12 mouse cellular contexts compared by ENCODE assay signal in the genomic region with DNA sequence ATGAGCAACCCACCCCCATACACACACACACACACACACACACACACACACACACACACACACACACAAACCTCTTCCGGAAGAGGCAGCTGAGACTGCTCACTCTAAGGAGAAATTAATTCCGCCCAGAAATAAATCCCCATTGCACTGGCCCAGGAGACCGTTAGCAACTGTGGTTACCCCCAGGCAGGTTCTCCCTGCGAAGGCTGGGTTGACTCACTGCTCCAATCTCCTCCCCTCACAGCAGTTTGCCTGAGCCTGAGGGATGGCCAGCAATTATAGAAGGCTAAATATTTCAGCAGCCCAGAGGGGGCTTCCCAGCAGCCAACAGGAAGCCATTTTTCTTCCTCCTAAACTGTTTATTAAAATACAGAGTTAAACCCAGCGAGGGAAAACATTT. TPM values are rescaled to one million over a fixed set of nuclear protein-coding genes. Genes with fewer than 3 reads are reported as not detected.
A peak's percentile ranks its signal among the peaks of the same experiment; 100 is the strongest.
DNase-seq lines count a peak whose midpoint lies in the region; ATAC-seq and TF ChIP-seq lines count a peak whose summit lies in the region.
"Had no signal": no experiment of that assay in that cellular context is flagged by ENCODE, and none has a peak within 500 bp of the region (broad histone marks: within the 10 kb centered on the region; RNA-seq: fewer than 3 reads in every experiment).

No protein-coding gene starts in this region.

- no peak overlapping the region for H3K27ac ChIP-seq in kidney, embryonic 15.5 days
- H3K27ac ChIP-seq in kidney, adult 2 months (ENCODE audit: insufficient read depth, low read depth, low read length), result no peak overlapping the region
- peak overlapping the region; percentile 60 for H3K27ac ChIP-seq in hindbrain, embryonic 15.5 days (replicated peaks)
- peak overlapping the region; percentile 57; the same call in 1 of the 2 replicates for H3K27ac ChIP-seq in neural tube, embryonic 13.5 days (replicated peaks)
- H3K27ac ChIP-seq in lung, postnatal 0 days (ENCODE audit: low read length), result no peak overlapping the region
- H3K27ac ChIP-seq: forebrain, embryonic 13.5 days had no signal

- no peaks in the 10 kb centered on the region for H3K36me3 ChIP-seq in kidney, embryonic 15.5 days
- H3K36me3 ChIP-seq in kidney, adult 2 months (ENCODE audit: control insufficient read depth, insufficient read depth, low read length), result no peaks in the 10 kb centered on the region
- no peaks in the 10 kb centered on the region for H3K36me3 ChIP-seq in hindbrain, embryonic 15.5 days
- H3K36me3 ChIP-seq in neural tube, embryonic 13.5 days, result no peaks in the 10 kb centered on the region
- H3K36me3 ChIP-seq in lung, postnatal 0 days (ENCODE audit: insufficient read depth, low read length), result no peaks in the 10 kb centered on the region

- H3K4me3 ChIP-seq in kidney, embryonic 15.5 days (replicated peaks), result no peak overlapping the region
- H3K4me3 ChIP-seq in kidney, adult 2 months (ENCODE audit: insufficient read depth, low read depth, low read length), result no peak overlapping the region
- no peak overlapping the region for H3K4me3 ChIP-seq in hindbrain, embryonic 15.5 days
- H3K4me3 ChIP-seq in neural tube, embryonic 13.5 days, result no peak overlapping the region
- no peak overlapping the region for H3K4me3 ChIP-seq in lung, postnatal 0 days (ENCODE audit: low read depth, low read length)
- H3K4me3 ChIP-seq: forebrain, embryonic 13.5 days had no signal

- no peak for DNase-seq in kidney, adult 2 months
- peak; percentile 61 for DNase-seq in brain, adult 2 months (ENCODE audit: low read depth, low spot score)
- no peak for DNase-seq in lung, postnatal 36 days
- DNase-seq in lung, postnatal 0 days (ENCODE audit: low spot score), result no peak
- no peak for DNase-seq in urinary bladder, postnatal 10 days (ENCODE audit: low spot score)
- DNase-seq: gastrocnemius, postnatal 25 days; heart, postnatal 10 days; liver had no signal

- H3K27me3 ChIP-seq in kidney, embryonic 15.5 days, result no peaks in the 10 kb centered on the region
- no peaks in the 10 kb centered on the region for H3K27me3 ChIP-seq in kidney, adult 2 months (replicated peaks; ENCODE audit: control insufficient read depth, insufficient read depth, low read length)
- H3K27me3 ChIP-seq in hindbrain, embryonic 15.5 days, result no peaks in the 10 kb centered on the region
- no peaks in the 10 kb centered on the region for H3K27me3 ChIP-seq in neural tube, embryonic 13.5 days
- no peaks in the 10 kb centered on the region for H3K27me3 ChIP-seq in lung, postnatal 0 days (replicated peaks; ENCODE audit: insufficient read depth, low read length)
- H3K27me3 ChIP-seq: forebrain, embryonic 13.5 days had no signal

- H3K4me2 ChIP-seq in kidney, embryonic 15.5 days, result no peak overlapping the region
- no peak overlapping the region for H3K4me2 ChIP-seq in hindbrain, embryonic 15.5 days
- H3K4me2 ChIP-seq in neural tube, embryonic 13.5 days, result no peak overlapping the region
- no peak overlapping the region for H3K4me2 ChIP-seq in lung, postnatal 0 days (replicated peaks; ENCODE audit: low read depth, low read length)
- H3K4me2 ChIP-seq: forebrain, embryonic 13.5 days had no signal

- H3K9me3 ChIP-seq in kidney, embryonic 15.5 days (replicated peaks), result no peaks in the 10 kb centered on the region
- no peaks in the 10 kb centered on the region for H3K9me3 ChIP-seq in hindbrain, embryonic 15.5 days
- H3K9me3 ChIP-seq in neural tube, embryonic 13.5 days, result no peaks in the 10 kb centered on the region; the same call in 1 of the 2 replicates
- H3K9me3 ChIP-seq in lung, postnatal 0 days (ENCODE audit: low read length), result no peaks in the 10 kb centered on the region

- TF ChIP-seq EP300 in lung, postnatal 0 days (IDR thresholded peaks at IDR 0.05), result no peak

- TF ChIP-seq CTCF in kidney, adult 2 months (conservative IDR thresholded peaks at IDR 0.05; ENCODE audit: insufficient read depth, insufficient read length, low read depth, low read length), result no peak
- TF ChIP-seq CTCF in lung, postnatal 0 days (IDR thresholded peaks at IDR 0.05), result no peak

- no peak for TF ChIP-seq POLR2A in kidney, adult 2 months (IDR thresholded peaks at IDR 0.05; ENCODE audit: low read depth, low read length)

- WGBS in kidney, embryonic 15.5 days, result 44% methylated on average over 5 of the region's 5 CpGs
- 42% methylated on average over 5 of the region's 5 CpGs for WGBS in kidney, adult 2 months
- WGBS in hindbrain, embryonic 15.5 days, result 27% methylated on average over 5 of the region's 5 CpGs
- 20% methylated on average over 5 of the region's 5 CpGs for WGBS in neural tube, embryonic 13.5 days
- 39% methylated on average over 4 of the region's 5 CpGs for WGBS in lung, postnatal 0 days

- H3K9ac ChIP-seq in kidney, embryonic 15.5 days, result no peak overlapping the region
- no peak overlapping the region for H3K9ac ChIP-seq in hindbrain, embryonic 15.5 days
- no peak overlapping the region for H3K9ac ChIP-seq in neural tube, embryonic 13.5 days
- no peak overlapping the region for H3K9ac ChIP-seq in lung, postnatal 0 days (replicated peaks; ENCODE audit: low read depth)
- H3K9ac ChIP-seq: forebrain, embryonic 13.5 days had no signal

- H3K4me1 ChIP-seq in kidney, embryonic 15.5 days, result 0 out of 2 replicates have a peak, but pooled peaks cover 3% of the 10 kb centered on the region
- no peaks in the 10 kb centered on the region for H3K4me1 ChIP-seq in kidney, adult 2 months (ENCODE audit: control insufficient read depth, insufficient read depth, low read length)
- peaks cover 19% of the 10 kb centered on the region for H3K4me1 ChIP-seq in hindbrain, embryonic 15.5 days (replicated peaks)
- peaks cover 20% of the 10 kb centered on the region for H3K4me1 ChIP-seq in neural tube, embryonic 13.5 days (replicated peaks)
- no peaks in the 10 kb centered on the region for H3K4me1 ChIP-seq in lung, postnatal 0 days (ENCODE audit: insufficient read depth, low read depth, low read length)
- H3K4me1 ChIP-seq: forebrain, embryonic 13.5 days had no signal

- ATAC-seq in kidney, embryonic 15.5 days (replicated peaks; ENCODE audit: low FRiP score), result peak; percentile 62; the same call in 1 of the 2 replicates
- peak; percentile 62; the same call in 1 of the 2 replicates for ATAC-seq in hindbrain, embryonic 15.5 days (ENCODE audit: low FRiP score, low read depth)
- ATAC-seq in neural tube, embryonic 13.5 days (ENCODE audit: low read depth), result peak; percentile 81
- no peak for ATAC-seq in lung, postnatal 0 days
- ATAC-seq: forebrain, embryonic 13.5 days had no signal

RNA-seq across cellular contexts. Expression of gene D430019H16Rik, which starts 55.5 kb away (rescaled TPM):
- polyA plus RNA-seq in kidney, embryonic 15.5 days (2015; fragmentation: Nextera tagmentation; extraction: Ambion mirVana), result 1.4 and 1.7 TPM in 2 replicates
- 3.5 and 3.7 TPM in 2 replicates for polyA plus RNA-seq in kidney, adult 2 months (2012; rRNA removed)
- polyA plus RNA-seq in hindbrain, embryonic 15.5 days (2015; fragmentation: Nextera tagmentation; extraction: Ambion mirVana), result 12.3 and 12.7 TPM in 2 replicates
- polyA plus RNA-seq in neural tube, embryonic 13.5 days (2015; fragmentation: Nextera tagmentation; extraction: Ambion mirVana), result 10.5 and 11.8 TPM in 2 replicates
- 0.54 and 0.67 TPM in 2 replicates for polyA plus RNA-seq in lung, postnatal 0 days (2015; fragmentation: Nextera tagmentation; extraction: Ambion mirVana)

Comparison
In these comparisons a context has a peak if more than half of its experiments do, and no peak if none do; other contexts are left out.
1. H3K27ac ChIP-seq: peak in hindbrain, embryonic 15.5 days (single experiment) and neural tube, embryonic 13.5 days (single experiment); none in kidney, embryonic 15.5 days (single experiment), kidney, adult 2 months (single experiment) and lung, postnatal 0 days (single experiment).